Mouse (Mus musculus): Measurements from ENCODE around the gene Pde4dip. TPM values are rescaled to one million over a fixed set of nuclear protein-coding genes. Genes with fewer than 3 reads are reported as not detected.

Gene Pde4dip
- 21.2 and 23.4 TPM in 2 replicates for polyA plus RNA-seq (2012; rRNA removed)

GRCm38 (mm10) chr3:97888168-97888901 lies at the start of gene Pde4dip:
Pde4dip (minus strand) TSS chr3:97888707.

GRCm38 (mm10) chr3:97900516-97901490 lies 12.3 kb upstream of the Pde4dip start, which contains the start of gene Sec22b:
Sec22b (plus strand) TSS chr3:97901190.

GRCm38 (mm10) chr3:97674644-97675110 lies 213.8 kb downstream of the Pde4dip start, which contains the start of gene Gm17651:
Gm17651 (minus strand) TSS chr3:97674694.

GRCm38 (mm10) chr3:97657655-97658411 lies 230.7 kb downstream of the Pde4dip start, which contains the start of gene Prkab2:
Prkab2 (plus strand) TSS chr3:97658193.

Other genes with a start within 250 kb of the Pde4dip start
- 11.1 and 14.8 TPM in 2 replicates for gene Prkab2, start 230.5 kb downstream of the Pde4dip start, polyA plus RNA-seq (2012; rRNA removed)
- gene Gm17651, start 214.0 kb downstream of the Pde4dip start, polyA plus RNA-seq (2012; rRNA removed): not detected in 2 replicates
- gene Sec22b, start 12.5 kb upstream of the Pde4dip start, polyA plus RNA-seq (2012; rRNA removed): 79.3 and 95.1 TPM in 2 replicates
- 15.1 and 23.3 TPM in 2 replicates for gene Notch2, start 124.8 kb upstream of the Pde4dip start, polyA plus RNA-seq (2012; rRNA removed)

Data from central nervous system, embryonic 11.5 days (tissue).